Mouse (Mus musculus) adrenal gland, adult 18-20 months (tissue): ENCODE results near the gene Gm4302. TPM values are rescaled to one million over a fixed set of nuclear protein-coding genes. Genes with fewer than 3 reads are reported as not detected.
A peak's percentile ranks its signal among the peaks of the same experiment; 100 is the strongest.
"Not testable (repeated sequence)": the region's sequence is repeated elsewhere in the genome, so short reads cannot be mapped to it uniquely, and the experiment has no call there.

Experiments
- DNase-seq, 2 experiments: peaks; one replicate each; pipeline ENCODE4 v3.0.0; 2021 to 2022; ENCODE audit warnings: low spot score in 2 of 2
- long read RNA-seq, 2 experiments: library from polyadenylated mRNA; stranded (forward); transcript quantifications; one replicate each; pipeline ENCODE4 v2.0.0; 2021
- total RNA-seq, 2 experiments: library from RNA; stranded (reverse); gene quantifications; 1 replicate in 1 of 2; 2 replicates in 1 of 2; pipeline ENCODE4 v1.2.3; 2021

Gene Gm4302
- not detected for total RNA-seq
- long read RNA-seq, experiment 1, result 0 reads
- long read RNA-seq, experiment 2, result 0 reads

DNA sequence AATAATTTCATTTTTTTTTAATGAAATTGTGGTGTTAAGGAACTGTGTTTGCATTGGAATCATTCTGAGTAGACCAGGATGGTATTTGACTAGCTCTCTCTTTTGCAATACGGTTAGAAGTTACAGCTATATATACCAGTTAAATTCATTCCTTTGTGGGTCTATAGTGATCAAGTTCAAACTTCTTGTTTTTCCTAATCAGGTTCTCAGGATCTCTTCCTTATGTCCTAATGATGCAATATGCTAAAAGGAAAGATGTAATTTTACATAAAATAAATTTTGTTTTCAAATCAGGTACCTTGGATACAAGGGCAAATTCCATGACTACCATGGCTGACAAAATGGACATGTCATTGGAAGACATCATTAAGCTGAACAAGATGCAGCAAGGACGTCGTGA, at the start of gene Gm4302:
TSS of gene Gm4302 (plus strand) at position 301 of the 400 bp plus-strand sequence.
- not testable (repeated sequence) for DNase-seq

DNA sequence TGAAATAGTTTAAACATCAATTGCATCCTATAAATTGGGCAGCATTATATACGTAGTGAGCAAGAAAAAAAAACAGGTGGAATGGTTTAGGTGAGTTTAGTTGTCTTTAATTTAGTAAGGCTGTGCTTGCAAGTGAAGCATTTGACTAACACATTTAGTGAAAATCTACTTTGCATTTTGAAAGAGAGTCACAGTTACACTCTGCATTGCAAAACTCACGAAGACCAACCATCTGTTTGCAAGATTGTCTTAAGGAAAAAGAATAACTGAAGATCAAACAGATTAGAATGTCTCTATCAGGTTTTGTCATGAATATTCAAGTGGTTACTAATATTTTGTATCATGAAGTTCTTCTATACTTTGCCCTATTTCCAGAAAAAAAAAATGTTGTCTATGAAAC, 44.5 kb upstream of the Gm4302 start:
- DNase-seq, result no peak

DNA sequence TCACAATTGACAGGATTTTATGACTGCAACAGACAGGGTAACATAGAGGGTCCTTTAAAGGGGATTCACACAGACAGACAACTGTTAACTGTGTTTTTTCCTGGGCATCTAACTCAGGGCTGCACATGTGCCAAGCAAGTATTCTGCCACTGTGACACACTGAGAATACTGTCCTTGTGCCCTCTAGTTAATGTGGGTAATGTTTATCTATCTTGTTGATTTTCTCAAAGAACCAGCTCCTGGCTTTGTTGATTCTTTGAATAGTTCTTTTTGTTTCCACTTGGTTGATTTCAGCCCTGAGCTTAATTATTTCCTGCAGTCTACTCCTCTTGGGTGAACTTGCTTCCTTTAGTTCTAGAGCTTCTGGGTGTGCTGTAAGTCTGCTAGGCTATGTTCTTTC, 40.5 kb upstream of the Gm4302 start:
- DNase-seq, result not testable (repeated sequence)

GRCm38 (mm10) chr10:100335376-100335775, 5.3 kb upstream of the Gm4302 start, which contains the start of gene Gm4301:
Gene Gm4301, plus strand, starts transcription at chr10:100335676.
- not testable (repeated sequence) for DNase-seq

- DNase-seq, result not testable (repeated sequence)
Observed at GRCm38 (mm10) chr10:100345672-100346071, 5.0 kb downstream of the Gm4302 start, which contains the start of gene Gm4303. Gene Gm4303, plus strand, starts transcription at chr10:100345972.

DNA sequence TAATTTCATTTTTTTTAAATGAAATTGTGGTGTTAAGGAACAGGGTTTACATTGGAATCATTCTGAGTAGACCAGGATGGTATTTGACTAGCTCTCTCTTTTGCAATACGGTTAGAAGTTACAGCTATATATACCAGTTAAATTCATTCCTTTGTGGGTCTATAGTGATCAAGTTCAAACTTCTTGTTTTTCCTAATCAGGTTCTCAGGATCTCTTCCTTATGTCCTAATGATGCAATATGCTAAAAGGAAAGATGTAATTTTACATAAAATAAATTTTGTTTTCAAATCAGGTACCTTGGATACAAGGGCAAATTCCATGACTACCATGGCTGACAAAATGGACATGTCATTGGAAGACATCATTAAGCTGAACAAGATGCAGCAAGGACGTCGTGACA, 10.2 kb downstream of the Gm4302 start, which contains the start of gene Gm4305:
TSS of gene Gm4305 (plus strand) at position 301 of the 400 bp plus-strand sequence.
- not testable (repeated sequence) for DNase-seq

- peak; percentile 13 to 22 for DNase-seq
Observed at GRCm38 (mm10) chr10:100356841-100357240, 16.2 kb downstream of the Gm4302 start.

DNA sequence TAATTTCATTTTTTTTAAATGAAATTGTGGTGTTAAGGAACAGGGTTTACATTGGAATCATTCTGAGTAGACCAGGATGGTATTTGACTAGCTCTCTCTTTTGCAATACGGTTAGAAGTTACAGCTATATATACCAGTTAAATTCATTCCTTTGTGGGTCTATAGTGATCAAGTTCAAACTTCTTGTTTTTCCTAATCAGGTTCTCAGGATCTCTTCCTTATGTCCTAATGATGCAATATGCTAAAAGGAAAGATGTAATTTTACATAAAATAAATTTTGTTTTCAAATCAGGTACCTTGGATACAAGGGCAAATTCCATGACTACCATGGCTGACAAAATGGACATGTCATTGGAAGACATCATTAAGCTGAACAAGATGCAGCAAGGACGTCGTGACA, 20.4 kb downstream of the Gm4302 start, which contains the start of gene Gm4307:
TSS of gene Gm4307 (plus strand) at position 301 of the 400 bp plus-strand sequence.
- DNase-seq, result not testable (repeated sequence)

- DNase-seq, result not testable (repeated sequence)
Observed at GRCm38 (mm10) chr10:100382460-100382859, 41.8 kb downstream of the Gm4302 start, which contains the start of gene Gm4312. Gene Gm4312, minus strand, starts transcription at chr10:100382560.

Other genes starting within 250 kb of the Gm4302 start
- gene Gm4301, start 5.2 kb upstream of the Gm4302 start, total RNA-seq, result not detected
- not detected for gene Gm4303, start 5.1 kb downstream of the Gm4302 start, total RNA-seq
- not detected for gene Gm4305, start 10.3 kb downstream of the Gm4302 start, total RNA-seq
- gene Gm4307, start 20.5 kb downstream of the Gm4302 start, total RNA-seq, result not detected
- gene Gm4312, start 41.7 kb downstream of the Gm4302 start, total RNA-seq, result not detected
- 10 to 100 TPM; 17.8 to 18.3 TPM for gene Tmtc3, start 146.5 kb downstream of the Gm4302 start, total RNA-seq
- 1 to 10 TPM; 6.0 to 6.6 TPM for gene Cep290, start 146.7 kb downstream of the Gm4302 start, total RNA-seq
- gene 4930430F08Rik, start 249.6 kb downstream of the Gm4302 start, total RNA-seq, result 10 to 100 TPM in 1 of 2 experiments, 1 to 10 TPM in 1; 9.8 to 12.0 TPM
- gene 1700017N19Rik, start 249.6 kb downstream of the Gm4302 start, total RNA-seq, result not detected